Mouse (Mus musculus): ENCODE results near the gene Eef1akmt3. TPM values are rescaled to one million over a fixed set of nuclear protein-coding genes. Genes with fewer than 3 reads are reported as not detected.

The Eef1akmt3 gene
- polyA plus RNA-seq, 1 experiment from 2014 or later, result 0.05 TPM

GRCm38 (mm10) chr10:127061085-127061484 lies 19.8 kb upstream of the Eef1akmt3 start:
- no peak overlapping the region for H3K9ac ChIP-seq (replicated peaks)
- peaks cover 28% of the 10 kb centered on the region for H3K4me1 ChIP-seq (ENCODE audit: insufficient read depth)
- 60% methylated on average over 5 of the region's 5 CpGs for WGBS (ENCODE audit: insufficient replicate concordance)
- TF ChIP-seq CTCF (IDR thresholded peaks at IDR 0.05; ENCODE audit: low read depth), result no peak
- no peak for TF ChIP-seq EP300 (IDR thresholded peaks at IDR 0.05; ENCODE audit: low read depth)
- peaks cover 9% of the 10 kb centered on the region for H3K36me3 ChIP-seq (replicated peaks; ENCODE audit: insufficient read depth, low read length)
- ATAC-seq, result no peak
- no peaks in the 10 kb centered on the region for H3K9me3 ChIP-seq (ENCODE audit: low read length)
- H3K27ac ChIP-seq (ENCODE audit: low read depth), result no peak overlapping the region
- H3K27me3 ChIP-seq (ENCODE audit: insufficient read depth, low read length), result peaks cover 38% of the 10 kb centered on the region
- no peak overlapping the region for H3K4me2 ChIP-seq (ENCODE audit: low read depth, low read length)
- H3K4me3 ChIP-seq (ENCODE audit: low read depth, low read length), result no peak overlapping the region
- DNase-seq, result no peak

GRCm38 (mm10) chr10:127059968-127060916 lies 18.9 kb upstream of the Eef1akmt3 start, which contains the start of gene March9:
Gene March9, minus strand, starts transcription at chr10:127060184.
- H3K27me3 ChIP-seq (ENCODE audit: insufficient read depth, low read length), result peaks cover 39% of the 10 kb centered on the region
- H3K4me1 ChIP-seq (ENCODE audit: insufficient read depth), result peaks cover 28% of the 10 kb centered on the region

GRCm38 (mm10) chr10:127059174-127059967 lies 18.1 kb upstream of the Eef1akmt3 start:
- ATAC-seq, result no peak
- TF ChIP-seq CTCF (IDR thresholded peaks at IDR 0.05; ENCODE audit: low read depth) (no peak), EP300 (IDR thresholded peaks at IDR 0.05; ENCODE audit: low read depth) (no peak)
- Histone ChIP-seq H3K27ac (ENCODE audit: low read depth) (no peak overlapping the region), H3K4me1 (ENCODE audit: insufficient read depth) (peaks cover 23% of the 10 kb centered on the region), H3K9ac (replicated peaks) (peak overlapping the region; percentile 54), H3K27me3 (ENCODE audit: insufficient read depth, low read length) (peaks cover 45% of the 10 kb centered on the region), H3K4me3 (ENCODE audit: low read depth, low read length) (peak overlapping the region; percentile 67), H3K4me2 (ENCODE audit: low read depth, low read length) (peak overlapping the region; percentile 98), H3K36me3 (replicated peaks; ENCODE audit: insufficient read depth, low read length) (no peaks in the 10 kb centered on the region), H3K9me3 (ENCODE audit: low read length) (no peaks in the 10 kb centered on the region)
- 3% methylated on average over 12 of the region's 92 CpGs for WGBS (ENCODE audit: insufficient replicate concordance)
- peak; percentile 39 for DNase-seq

More at GRCm38 (mm10) chr10:127059968-127060916, 18.9 kb upstream of the Eef1akmt3 start, which contains the start of gene March9:
- no peak for TF ChIP-seq EP300 (IDR thresholded peaks at IDR 0.05; ENCODE audit: low read depth)
- no peak for TF ChIP-seq CTCF (IDR thresholded peaks at IDR 0.05; ENCODE audit: low read depth)
- ATAC-seq (no peak), DNase-seq (peak; percentile 70)
- Histone ChIP-seq H3K9me3 (ENCODE audit: low read length) (no peaks in the 10 kb centered on the region), H3K4me2 (ENCODE audit: low read depth, low read length) (peak within 1 kb of the TSS; percentile 98), H3K9ac (replicated peaks) (peak within 1 kb of the TSS; percentile 54), H3K27ac (ENCODE audit: low read depth) (no peak within 1 kb of the TSS), H3K4me3 (ENCODE audit: low read depth, low read length) (peak within 1 kb of the TSS; percentile 67), H3K36me3 (replicated peaks; ENCODE audit: insufficient read depth, low read length) (peaks cover 1% of the 10 kb centered on the region; the same call in 1 of the 2 replicates)
- WGBS (ENCODE audit: insufficient replicate concordance), result 3% methylated on average over 38 of the region's 72 CpGs

GRCm38 (mm10) chr10:127058708-127059107 lies 17.4 kb upstream of the Eef1akmt3 start:
- peaks cover 20% of the 10 kb centered on the region for H3K4me1 ChIP-seq (ENCODE audit: insufficient read depth)
- WGBS (ENCODE audit: insufficient replicate concordance), result 10% methylated on average over 8 of the region's 8 CpGs
- no peak for DNase-seq
- no peak overlapping the region for H3K27ac ChIP-seq (ENCODE audit: low read depth)
- ATAC-seq, result no peak
- H3K4me3 ChIP-seq (ENCODE audit: low read depth, low read length), result peak overlapping the region; percentile 67; the same call in 1 of the 2 replicates
- TF ChIP-seq EP300 (IDR thresholded peaks at IDR 0.05; ENCODE audit: low read depth) (no peak), CTCF (IDR thresholded peaks at IDR 0.05; ENCODE audit: low read depth) (no peak)
- no peaks in the 10 kb centered on the region for H3K9me3 ChIP-seq (ENCODE audit: low read length)
- peak overlapping the region; percentile 54; the same call in 1 of the 2 replicates for H3K9ac ChIP-seq (replicated peaks)
- peak overlapping the region; percentile 98; the same call in 1 of the 2 replicates for H3K4me2 ChIP-seq (ENCODE audit: low read depth, low read length)
- no peaks in the 10 kb centered on the region for H3K36me3 ChIP-seq (replicated peaks; ENCODE audit: insufficient read depth, low read length)
- peaks cover 46% of the 10 kb centered on the region for H3K27me3 ChIP-seq (ENCODE audit: insufficient read depth, low read length)

GRCm38 (mm10) chr10:127058161-127058560 lies 16.8 kb upstream of the Eef1akmt3 start:
- no peak overlapping the region for H3K4me2 ChIP-seq (ENCODE audit: low read depth, low read length)
- H3K36me3 ChIP-seq (replicated peaks; ENCODE audit: insufficient read depth, low read length), result no peaks in the 10 kb centered on the region
- no peak overlapping the region for H3K9ac ChIP-seq (replicated peaks)
- H3K4me3 ChIP-seq (ENCODE audit: low read depth, low read length), result no peak overlapping the region
- DNase-seq (peak; percentile 82), ATAC-seq (peak; percentile 37; the same call in 1 of the 2 replicates)
- no peaks in the 10 kb centered on the region for H3K9me3 ChIP-seq (ENCODE audit: low read length)
- peak; percentile 96 for TF ChIP-seq CTCF (IDR thresholded peaks at IDR 0.05; ENCODE audit: low read depth)
- TF ChIP-seq EP300 (IDR thresholded peaks at IDR 0.05; ENCODE audit: low read depth), result no peak
- H3K4me1 ChIP-seq (ENCODE audit: insufficient read depth), result peaks cover 20% of the 10 kb centered on the region
- 5% methylated on average over 9 of the region's 9 CpGs for WGBS (ENCODE audit: insufficient replicate concordance)
- H3K27ac ChIP-seq (ENCODE audit: low read depth), result no peak overlapping the region
- H3K27me3 ChIP-seq (ENCODE audit: insufficient read depth, low read length), result peaks cover 48% of the 10 kb centered on the region

Data from liver, postnatal 0 days (tissue).